11 mouse cellular contexts compared by ENCODE assay signal in the genomic region with DNA sequence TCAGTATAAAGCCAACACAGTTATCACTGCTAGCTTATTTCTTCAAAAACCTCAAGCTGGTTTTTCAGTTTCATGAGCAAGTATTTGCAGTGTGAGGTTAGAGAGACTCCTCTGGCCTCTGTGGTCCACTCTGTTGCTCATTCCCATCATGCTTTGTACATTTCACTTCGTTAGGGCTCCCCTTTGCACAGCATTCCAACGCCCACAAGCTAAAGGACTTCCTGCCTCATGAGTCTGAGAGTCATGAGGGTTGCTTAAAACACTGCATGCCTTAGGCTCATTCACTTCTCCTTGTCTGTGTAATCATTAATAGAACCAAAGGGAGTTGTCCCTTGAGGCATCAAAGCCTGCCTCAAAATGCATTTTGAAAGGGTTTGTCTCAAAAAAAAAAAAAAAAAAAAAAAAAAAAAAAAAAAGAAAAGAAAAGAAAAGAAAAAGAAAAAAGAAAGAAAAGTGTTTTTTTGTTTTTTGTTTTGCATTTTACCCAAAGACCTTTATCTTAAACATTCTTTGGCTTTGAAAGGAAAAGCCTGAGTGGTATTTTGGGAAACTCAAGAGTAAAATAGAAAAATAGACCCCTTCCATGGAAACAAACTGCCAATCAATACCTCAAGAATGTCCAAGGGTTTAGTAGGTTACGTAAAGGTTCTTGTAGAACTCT. TPM values are rescaled to one million over a fixed set of nuclear protein-coding genes. Genes with fewer than 3 reads are reported as not detected.
DNase-seq lines count a peak whose midpoint lies in the region; TF ChIP-seq lines count a peak whose summit lies in the region.
"Had no signal": no experiment of that assay in that cellular context is flagged by ENCODE, and none has a peak within 500 bp of the region (broad histone marks: within the 10 kb centered on the region; RNA-seq: fewer than 3 reads in every experiment).

No protein-coding gene starts in this region.

- no peaks in the 10 kb centered on the region for H3K79me2 ChIP-seq in myocyte (ENCODE audit: control insufficient read depth, insufficient read depth)

- H3K27me3 ChIP-seq in myocyte (ENCODE audit: control insufficient read depth, insufficient read depth, insufficient read length): no peaks in the 10 kb centered on the region
- H3K27me3 ChIP-seq: stomach, embryonic 15.5 days had no signal

- H3K36me3 ChIP-seq in myocyte (ENCODE audit: control insufficient read depth, insufficient read depth): no peaks in the 10 kb centered on the region
- H3K36me3 ChIP-seq: embryonic facial prominence, embryonic 12.5 days; midbrain, embryonic 12.5 days; stomach, embryonic 15.5 days had no signal

- no peak overlapping the region for H3K4me3 ChIP-seq in myocyte
- H3K4me3 ChIP-seq: embryonic facial prominence, embryonic 12.5 days; midbrain, embryonic 12.5 days; stomach, embryonic 15.5 days had no signal

- no peak for TF ChIP-seq POLR2A in myocyte (IDR thresholded peaks at IDR 0.05; ENCODE audit: insufficient read length, low read depth)

- DNase-seq in kidney, adult 11 months: peak; percentile 59
- DNase-seq in kidney, adult 18-20 months: no peak
- peak; percentile 67 for DNase-seq in fat pad, adult 2 months (ENCODE audit: extremely low read depth, low read depth, low spot score)
- peak; percentile 19 to 54 for DNase-seq in kidney, postnatal 36 days
- no peak for DNase-seq in layer of hippocampus, adult 8-10 months (ENCODE audit: low spot score in 2 of 2)
- DNase-seq in right cerebral cortex, adult 2 months (ENCODE audit: low spot score in 2 of 2): no peak
- no peak for DNase-seq in urinary bladder, postnatal 25 days (ENCODE audit: low spot score)

- no peak overlapping the region for H3ac ChIP-seq in myocyte (ENCODE audit: control insufficient read depth, insufficient read length)

- H3K4me2 ChIP-seq in myocyte (ENCODE audit: low read depth): peak overlapping the region; percentile 19
- H3K4me2 ChIP-seq: embryonic facial prominence, embryonic 12.5 days; midbrain, embryonic 12.5 days; stomach, embryonic 15.5 days had no signal

TF ChIP-seq in myocyte, 11 proteins besides CTCF, POLR2A, EP300 and RAD21:
- TF ChIP-seq TCF12 (IDR thresholded peaks at IDR 0.05; ENCODE audit: insufficient read depth, poor library complexity, severe bottlenecking): no peak
- TF ChIP-seq TCF3 (IDR thresholded peaks at IDR 0.05; ENCODE audit: insufficient read length, low read depth): no peak

RNA-seq across cellular contexts. Expression of a gene that starts 6.1 kb away (rescaled TPM):
- 45.0 TPM for polyA plus RNA-seq in myocyte (2012; fragmentation: generic; extraction: Trizol)
- 100 to 1,000 TPM; 402 to 498 (median 457) TPM for total RNA-seq in layer of hippocampus, adult 8-10 months (2022)

RNA-seq across cellular contexts. Expression of a gene that starts 32.5 kb away (rescaled TPM):
- polyA plus RNA-seq in myocyte (2012; fragmentation: generic; extraction: Trizol): 284 TPM
- total RNA-seq in layer of hippocampus, adult 8-10 months (2022): 10 to 100 TPM; 15.4 to 22.1 (median 18.9) TPM

Comparison
In these comparisons a context has a peak if more than half of its experiments do, and no peak if none do; other contexts are left out.
1. DNase-seq: peak in kidney, adult 11 months (single experiment), fat pad, adult 2 months (single experiment) and kidney, postnatal 36 days (2 of 2); none in kidney, adult 18-20 months (single experiment), layer of hippocampus, adult 8-10 months (0 of 2), right cerebral cortex, adult 2 months (0 of 2) and urinary bladder, postnatal 25 days (single experiment).